Mouse (Mus musculus): ENCODE results near the gene Desi2.

DNA sequence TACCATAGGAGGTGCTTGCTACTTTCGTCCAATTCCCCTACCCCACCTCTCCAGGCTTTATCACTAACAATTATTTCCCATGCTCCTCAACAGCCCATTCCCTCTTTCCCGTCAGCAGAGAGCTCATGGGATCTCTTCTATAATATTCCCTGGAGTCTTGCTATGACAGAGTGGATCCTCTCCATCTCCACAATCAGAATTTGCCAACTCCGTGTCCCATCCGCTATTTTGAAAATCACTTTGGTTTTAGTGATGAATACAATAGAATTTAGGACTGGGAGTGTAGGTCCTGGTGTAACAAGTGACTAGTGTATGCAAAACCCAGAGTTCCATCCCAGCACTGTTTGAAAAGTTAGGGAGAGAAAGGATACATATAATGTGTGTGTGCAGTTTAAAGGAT is 69.1 kb downstream of the Desi2 start:
- TF ChIP-seq CTCF (IDR thresholded peaks at IDR 0.05; ENCODE audit: borderline replicate concordance, insufficient read depth, low read length) (no peak), POLR2A (IDR thresholded peaks at IDR 0.05; ENCODE audit: low read depth, low read length) (no peak)
